Mouse (Mus musculus) limb, embryonic 11.5 days (tissue): ENCODE measurements around the gene Slc1a3. TPM values are rescaled to one million over a fixed set of nuclear protein-coding genes. Genes with fewer than 3 reads are reported as not detected.
A peak's percentile ranks its signal among the peaks of the same experiment; 100 is the strongest.
"Not testable (repeated sequence)": the region's sequence is repeated elsewhere in the genome, so short reads cannot be mapped to it uniquely, and the experiment has no call there.

Experiments used
- ATAC-seq: fragments of 200-750 bp; cut with Nextera tagmentation; 2 replicates; pipeline ENCODE4 v1.8.0; 2017; ENCODE audit warnings: low read depth; ENCODE audit not compliant: insufficient number of reproducible peaks, low FRiP score, low TSS enrichment
- DNase-seq: peaks from one replicate; pipeline ENCODE4 v3.0.0-alpha.2; 2015; ENCODE audit warnings: low spot score
- H3K27ac ChIP-seq: fragments of 300-500 bp; sonication (generic); replicated peaks from 2 replicates; pipeline ENCODE4 v1.5.1; 2014; ENCODE audit warnings: low read depth, mild to moderate bottlenecking, low read length
- H3K27me3 ChIP-seq: fragments of 300-500 bp; sonication (generic); 2 replicates; pipeline ENCODE4 v1.6.1; 2014; ENCODE audit warnings: mild to moderate bottlenecking, low read length, mixed read lengths; ENCODE audit not compliant: control insufficient read depth, insufficient read depth
- H3K36me3 ChIP-seq: fragments of 300-500 bp; sonication (generic); 2 replicates; pipeline ENCODE4 v1.6.1; 2014; ENCODE audit warnings: mild to moderate bottlenecking, low read length, moderate library complexity, mixed read lengths; ENCODE audit not compliant: control insufficient read depth, insufficient read depth
- H3K4me1 ChIP-seq: fragments of 300-500 bp; sonication (generic); 2 replicates; pipeline ENCODE4 v1.6.1; 2014; ENCODE audit warnings: low read length, mixed read lengths; ENCODE audit not compliant: control insufficient read depth, insufficient read depth
- H3K4me2 ChIP-seq: fragments of 300-500 bp; sonication (generic); 2 replicates; pipeline ENCODE4 v1.6.1; 2014; ENCODE audit warnings: low read depth, mild to moderate bottlenecking, moderate library complexity; ENCODE audit not compliant: severe bottlenecking
- H3K4me3 ChIP-seq: fragments of 300-500 bp; sonication (generic); 2 replicates; pipeline ENCODE4 v1.5.1; 2014; ENCODE audit warnings: low read depth, low read length
- H3K9ac ChIP-seq: fragments of 300-500 bp; sonication (generic); 2 replicates; pipeline ENCODE4 v1.6.1; 2014; ENCODE audit warnings: mild to moderate bottlenecking, low read length
- H3K9me3 ChIP-seq: fragments of 300-500 bp; sonication (generic); 2 replicates; pipeline ENCODE4 v1.6.1; 2016; ENCODE audit warnings: low read length; ENCODE audit not compliant: control insufficient read depth
- WGBS: fragments of 180-500 bp; shearing (Covaris S2); extraction: QIAGEN DNeasy Blood & Tissue Kit; methylation state at CpG from one replicate; pipeline ENCODE4 v1.1.7; 2014; 5-methylcytosine and 5-hydroxymethylcytosine counted together
- polyA plus RNA-seq: library from polyadenylated mRNA; unstranded; fragments of >200 nt; fragmentation: Nextera tagmentation; extraction: Ambion mirVana; gene quantifications from 2 replicates; pipeline ENCODE4 v1.2.1, GENCODE M21; 2014

Gene Slc1a3
- polyA plus RNA-seq, 1 experiment from 2014 or later = 24.9 TPM

GRCm38 (mm10) chr15:8716330-8716964 lies 5.9 kb upstream of the Slc1a3 start:
- WGBS = 19% methylated on average over 12 of the region's 12 CpGs
- DNase-seq = no peak
- Histone ChIP-seq H3K4me1 (peaks cover 11% of the 10 kb centered on the region; the same call in 1 of the 2 replicates), H3K4me2 (peak overlapping the region; percentile 3; the same call in 1 of the 2 replicates), H3K36me3 (no peaks in the 10 kb centered on the region), H3K9ac (no peak overlapping the region), H3K4me3 (no peak overlapping the region), H3K27ac (no peak overlapping the region), H3K9me3 (no peaks in the 10 kb centered on the region), H3K27me3 (no peaks in the 10 kb centered on the region)
- no peak for ATAC-seq

DNA sequence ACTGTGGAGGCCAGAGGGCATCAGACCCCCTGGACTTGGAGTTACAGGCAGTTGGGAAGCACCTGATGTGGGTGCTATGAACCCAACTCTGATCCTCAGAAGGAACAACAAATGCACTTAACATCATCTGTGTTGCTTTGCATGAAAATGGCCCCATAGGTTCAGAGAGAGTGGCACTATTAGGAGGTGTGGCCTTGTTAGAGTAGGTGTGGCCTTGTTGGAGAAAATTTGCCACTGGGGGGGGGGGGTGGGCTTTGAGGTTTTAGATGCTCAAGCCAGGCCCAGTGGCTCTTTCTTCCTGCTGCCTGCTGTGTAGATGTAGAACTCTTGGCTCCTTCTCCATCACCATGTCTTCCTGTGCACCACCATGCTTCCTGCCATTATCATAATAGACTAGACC lies 5.1 kb upstream of the Slc1a3 start:
- Histone ChIP-seq H3K27ac (no peak overlapping the region), H3K27me3 (no peaks in the 10 kb centered on the region), H3K4me3 (no peak overlapping the region), H3K36me3 (no peaks in the 10 kb centered on the region), H3K9ac (no peak overlapping the region), H3K9me3 (no peaks in the 10 kb centered on the region), H3K4me2 (no peak overlapping the region), H3K4me1 (peaks cover 11% of the 10 kb centered on the region; the same call in 1 of the 2 replicates)
- ATAC-seq (no peak), DNase-seq (no peak)

DNA sequence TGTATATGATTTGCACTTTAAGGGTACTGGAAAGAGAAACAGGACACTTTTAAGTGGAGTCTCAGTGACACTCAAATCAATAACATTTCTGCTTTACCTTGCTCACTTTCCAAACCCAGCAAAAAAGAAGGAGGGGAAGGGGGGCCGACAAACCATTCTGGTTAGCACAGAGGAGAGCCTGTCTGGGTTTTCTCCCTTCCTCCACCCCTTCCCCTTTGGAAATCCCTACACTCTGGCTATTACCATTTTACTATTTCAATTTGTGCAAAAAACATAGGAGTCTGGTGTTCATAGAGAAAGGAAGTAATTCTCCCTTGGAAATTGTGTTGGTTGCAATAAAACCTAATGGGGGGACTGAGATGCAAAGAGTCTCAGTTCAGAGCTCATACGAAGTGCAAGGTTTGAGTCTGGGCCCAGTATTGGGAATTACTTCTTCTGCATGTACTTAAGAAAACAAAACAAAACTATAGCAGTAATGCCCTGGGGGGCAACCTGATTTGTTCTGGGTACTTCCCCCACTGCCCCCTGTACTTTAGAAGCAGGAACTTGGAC lies 1.9 kb upstream of the Slc1a3 start:
- no peaks in the 10 kb centered on the region; the same call in 1 of the 2 replicates for H3K36me3 ChIP-seq
- no peaks in the 10 kb centered on the region for H3K27me3 ChIP-seq
- peaks cover 11% of the 10 kb centered on the region; the same call in 1 of the 2 replicates for H3K4me1 ChIP-seq
- H3K9me3 ChIP-seq = no peaks in the 10 kb centered on the region
- 0 out of 2 replicates have a peak overlapping the region, but pooled peaks have one; percentile 26 for H3K27ac ChIP-seq
- no peak overlapping the region for H3K9ac ChIP-seq
- H3K4me3 ChIP-seq = no peak overlapping the region
- DNase-seq (no peak), ATAC-seq (no peak)
- 26% methylated on average over 2 of the region's 2 CpGs for WGBS
- H3K4me2 ChIP-seq = no peak overlapping the region

GRCm38 (mm10) chr15:8711630-8712310 lies 1.2 kb upstream of the Slc1a3 start:
- peaks cover 11% of the 10 kb centered on the region; the same call in 1 of the 2 replicates for H3K4me1 ChIP-seq
- no peaks in the 10 kb centered on the region for H3K27me3 ChIP-seq
- H3K4me3 ChIP-seq = no peak overlapping the region
- no peaks in the 10 kb centered on the region; the same call in 1 of the 2 replicates for H3K36me3 ChIP-seq
- H3K9ac ChIP-seq = no peak overlapping the region
- 23% methylated on average over 9 of the region's 9 CpGs for WGBS
- H3K4me2 ChIP-seq = no peak overlapping the region
- DNase-seq = no peak
- no peaks in the 10 kb centered on the region for H3K9me3 ChIP-seq
- H3K27ac ChIP-seq = no peak overlapping the region
- ATAC-seq = no peak

DNA sequence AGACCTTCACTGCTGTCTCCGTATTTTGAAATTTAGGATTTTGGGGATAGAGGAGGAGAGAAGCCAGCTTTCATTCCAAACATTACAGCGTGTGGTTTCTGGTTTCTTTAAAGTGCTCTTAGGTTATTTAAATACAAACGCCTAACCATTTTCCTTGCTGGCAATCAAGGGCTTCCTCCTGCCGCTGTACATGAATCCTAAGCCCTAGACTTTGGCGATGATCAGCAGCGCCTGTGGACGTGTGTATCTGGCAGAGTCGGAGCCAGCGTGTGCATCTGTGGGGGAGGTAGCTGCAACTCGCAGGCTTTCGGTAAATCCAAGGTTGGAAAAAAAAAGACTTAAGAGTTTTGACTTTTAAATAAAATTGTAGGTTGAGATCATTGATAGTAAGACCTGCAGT lies 986 bp downstream of the Slc1a3 start:
- Histone ChIP-seq H3K9me3 (no peaks in the 10 kb centered on the region), H3K36me3 (no peaks in the 10 kb centered on the region; the same call in 1 of the 2 replicates), H3K27ac (no peak overlapping the region), H3K4me2 (peak overlapping the region; percentile 66), H3K27me3 (no peaks in the 10 kb centered on the region), H3K4me3 (peak overlapping the region; percentile 60), H3K9ac (no peak overlapping the region), H3K4me1 (peaks cover 8% of the 10 kb centered on the region; the same call in 1 of the 2 replicates)
- ATAC-seq (no peak), DNase-seq (peak; percentile 53)
- under 1% methylated on average over 11 of the region's 11 CpGs for WGBS

DNA sequence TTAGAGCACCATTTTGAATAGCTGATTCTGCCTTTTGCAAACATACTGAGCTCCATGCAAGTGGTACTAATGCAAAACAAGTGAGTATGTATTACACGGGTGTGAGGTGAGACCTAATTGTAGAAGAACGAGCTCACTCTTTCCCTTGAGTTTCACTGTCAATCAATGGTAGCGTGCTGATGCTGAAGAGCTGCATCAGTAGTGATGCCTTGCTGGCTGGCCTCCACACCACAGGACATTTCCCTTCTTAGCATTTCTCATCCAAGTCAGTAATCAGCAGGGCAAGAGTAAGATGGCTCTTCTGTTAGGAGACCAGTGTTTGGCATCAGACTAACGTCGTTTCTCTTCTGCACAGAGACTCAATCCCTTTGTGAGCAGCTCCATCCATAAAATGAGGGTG lies 4.0 kb downstream of the Slc1a3 start:
- no peaks in the 10 kb centered on the region for H3K9me3 ChIP-seq
- ATAC-seq (no peak), DNase-seq (no peak)
- no peak overlapping the region for H3K9ac ChIP-seq
- H3K27me3 ChIP-seq = no peaks in the 10 kb centered on the region
- WGBS = 90% methylated on average over 5 of the region's 5 CpGs
- no peak overlapping the region for H3K4me3 ChIP-seq
- H3K27ac ChIP-seq = no peak overlapping the region
- H3K4me1 ChIP-seq = no peaks in the 10 kb centered on the region
- H3K36me3 ChIP-seq = no peaks in the 10 kb centered on the region; the same call in 1 of the 2 replicates
- H3K4me2 ChIP-seq = no peak overlapping the region

DNA sequence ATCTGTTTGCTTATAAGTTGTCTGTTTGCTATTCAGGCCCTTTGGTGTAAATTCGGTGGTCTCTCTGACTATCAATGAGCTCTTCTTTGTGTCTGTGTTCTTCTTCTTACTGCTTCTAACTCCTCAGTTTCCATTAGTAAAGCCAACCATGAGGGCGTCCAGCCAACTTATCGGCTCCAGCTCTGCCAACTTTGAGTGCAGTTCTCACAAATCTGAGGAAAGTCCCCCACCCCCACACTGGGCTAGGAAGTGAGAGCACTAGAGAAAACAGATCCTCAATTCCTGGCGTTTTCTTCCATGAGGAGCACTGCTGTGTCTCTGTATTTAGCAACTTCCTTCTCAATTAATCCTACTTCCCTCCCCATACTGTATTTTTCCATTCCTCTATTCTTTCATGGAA lies 4.4 kb downstream of the Slc1a3 start:
- H3K36me3 ChIP-seq = no peaks in the 10 kb centered on the region; the same call in 1 of the 2 replicates
- no peak overlapping the region for H3K4me2 ChIP-seq
- ATAC-seq = no peak
- no peaks in the 10 kb centered on the region for H3K27me3 ChIP-seq
- no peak overlapping the region for H3K4me3 ChIP-seq
- H3K9me3 ChIP-seq = no peaks in the 10 kb centered on the region
- no peaks in the 10 kb centered on the region for H3K4me1 ChIP-seq
- WGBS = 95% methylated on average over 4 of the region's 4 CpGs
- no peak for DNase-seq
- H3K27ac ChIP-seq = no peak overlapping the region
- no peak overlapping the region for H3K9ac ChIP-seq

- DNase-seq, H3K9ac ChIP-seq, H3K36me3 ChIP-seq, H3K27me3 ChIP-seq, ATAC-seq, H3K4me1 ChIP-seq, H3K9me3 ChIP-seq, H3K4me3 ChIP-seq, H3K4me2 ChIP-seq, H3K27ac ChIP-seq: not testable (repeated sequence)
- 90% methylated on average over 1 of the region's 1 CpGs for WGBS
These were observed 5.0 kb downstream of the Slc1a3 start for GRCm38 (mm10) chr15:8705560-8705959.
